19 mouse cellular contexts compared by ENCODE assay signal in the genomic region with DNA sequence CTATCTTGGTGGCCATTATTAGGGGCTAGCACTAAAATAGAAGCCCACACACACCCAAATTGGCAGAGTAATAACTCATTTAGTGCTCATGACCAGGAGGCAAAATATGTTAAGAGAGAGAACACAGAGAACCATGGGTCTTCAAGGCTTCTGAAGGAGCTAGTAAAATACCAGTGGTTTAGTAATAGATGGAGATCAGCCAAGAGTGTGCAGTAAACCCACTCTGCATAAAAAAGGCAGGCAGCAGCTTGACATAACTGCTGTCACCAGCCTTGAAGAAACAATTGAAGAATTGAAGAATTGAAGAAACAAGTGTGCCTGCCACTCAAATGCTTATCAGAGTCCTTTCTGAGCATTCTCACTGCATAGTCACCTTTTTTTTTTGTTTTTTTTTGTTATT.
A peak's percentile ranks its signal among the peaks of the same experiment; 100 is the strongest.
DNase-seq lines count a peak whose midpoint lies in the region; ATAC-seq lines count a peak whose summit lies in the region.
"Had no signal": no experiment of that assay in that cellular context is flagged by ENCODE, and none has a peak within 500 bp of the region (broad histone marks: within the 10 kb centered on the region; RNA-seq: fewer than 3 reads in every experiment).

No protein-coding gene starts in this region.

- H3K27ac ChIP-seq in hindbrain, embryonic 10.5 days = 0 out of 2 replicates have a peak overlapping the region, but pooled peaks have one; percentile 68
- no peak overlapping the region for H3K27ac ChIP-seq in hindbrain, embryonic 16.5 days (ENCODE audit: low read depth, low read length)
- H3K27ac ChIP-seq in neural tube, embryonic 12.5 days = no peak overlapping the region
- no peak overlapping the region for H3K27ac ChIP-seq in neural tube, embryonic 15.5 days (replicated peaks)
- H3K27ac ChIP-seq in forebrain, embryonic 16.5 days (ENCODE audit: low read length) = no peak overlapping the region
- H3K27ac ChIP-seq: gastrocnemius, adult 2 months; stomach, postnatal 0 days had no signal

- DNase-seq in adrenal gland, adult 2 months = peak; percentile 30
- DNase-seq in adrenal gland, postnatal 10 days = no peak
- no peak for DNase-seq in hindbrain, embryonic 10.5 days (ENCODE audit: low spot score)
- DNase-seq in gastrocnemius, postnatal 10 days = no peak
- DNase-seq: adrenal gland, adult 8-10 months; cerebellum, adult 11-12 months; cerebellum, postnatal 14 days; gastrocnemius, adult 2 months; kidney, adult 11 months; liver; liver, postnatal 0 days had no signal

- peaks cover 21% of the 10 kb centered on the region for H3K4me1 ChIP-seq in hindbrain, embryonic 10.5 days (replicated peaks)
- no peaks in the 10 kb centered on the region for H3K4me1 ChIP-seq in hindbrain, embryonic 16.5 days (ENCODE audit: control insufficient read depth, insufficient read depth, low read depth, low read length)
- peaks cover 11% of the 10 kb centered on the region for H3K4me1 ChIP-seq in neural tube, embryonic 12.5 days
- H3K4me1 ChIP-seq in neural tube, embryonic 15.5 days = peaks cover 10% of the 10 kb centered on the region
- peaks cover 15% of the 10 kb centered on the region for H3K4me1 ChIP-seq in forebrain, embryonic 16.5 days (replicated peaks; ENCODE audit: control insufficient read depth, insufficient read depth, low read length)

- no peaks in the 10 kb centered on the region for H3K36me3 ChIP-seq in hindbrain, embryonic 10.5 days
- H3K36me3 ChIP-seq in hindbrain, embryonic 16.5 days (ENCODE audit: control insufficient read depth, insufficient read depth, low read length) = no peaks in the 10 kb centered on the region
- H3K36me3 ChIP-seq in neural tube, embryonic 12.5 days = no peaks in the 10 kb centered on the region
- no peaks in the 10 kb centered on the region for H3K36me3 ChIP-seq in neural tube, embryonic 15.5 days
- H3K36me3 ChIP-seq in forebrain, embryonic 16.5 days (ENCODE audit: control insufficient read depth, insufficient read depth) = no peaks in the 10 kb centered on the region
- H3K36me3 ChIP-seq: embryonic facial prominence, embryonic 15.5 days had no signal

- no peaks in the 10 kb centered on the region for H3K27me3 ChIP-seq in hindbrain, embryonic 10.5 days (ENCODE audit: insufficient read depth, poor library complexity, severe bottlenecking)
- H3K27me3 ChIP-seq in hindbrain, embryonic 16.5 days (replicated peaks; ENCODE audit: control insufficient read depth, insufficient read depth, low read length) = no peaks in the 10 kb centered on the region
- no peaks in the 10 kb centered on the region for H3K27me3 ChIP-seq in neural tube, embryonic 12.5 days (replicated peaks)
- H3K27me3 ChIP-seq in neural tube, embryonic 15.5 days (replicated peaks) = no peaks in the 10 kb centered on the region
- H3K27me3 ChIP-seq in forebrain, embryonic 16.5 days (replicated peaks; ENCODE audit: control insufficient read depth, insufficient read depth, low read length) = no peaks in the 10 kb centered on the region
- H3K27me3 ChIP-seq: CH12.LX; embryonic facial prominence, embryonic 15.5 days had no signal

- H3K9me3 ChIP-seq in hindbrain, embryonic 10.5 days = no peaks in the 10 kb centered on the region
- H3K9me3 ChIP-seq in hindbrain, embryonic 16.5 days (ENCODE audit: control insufficient read depth, low read length) = no peaks in the 10 kb centered on the region
- H3K9me3 ChIP-seq in neural tube, embryonic 12.5 days = no peaks in the 10 kb centered on the region
- H3K9me3 ChIP-seq in neural tube, embryonic 15.5 days (replicated peaks) = no peaks in the 10 kb centered on the region
- no peaks in the 10 kb centered on the region for H3K9me3 ChIP-seq in forebrain, embryonic 16.5 days (ENCODE audit: control insufficient read depth, low read length)
- H3K9me3 ChIP-seq: embryonic facial prominence, embryonic 15.5 days had no signal

- no peak for ATAC-seq in hindbrain, embryonic 16.5 days
- peak; percentile 25; the same call in 1 of the 2 replicates for ATAC-seq in neural tube, embryonic 12.5 days (ENCODE audit: low FRiP score, low read depth)
- ATAC-seq in neural tube, embryonic 15.5 days (ENCODE audit: low FRiP score) = no peak
- peak; percentile 73 for ATAC-seq in forebrain, embryonic 16.5 days
- ATAC-seq: liver, postnatal 0 days had no signal

- no peak overlapping the region for H3K4me2 ChIP-seq in hindbrain, embryonic 16.5 days (ENCODE audit: low read length)
- H3K4me2 ChIP-seq in neural tube, embryonic 12.5 days (replicated peaks) = no peak overlapping the region
- H3K4me2 ChIP-seq in neural tube, embryonic 15.5 days = no peak overlapping the region
- no peak overlapping the region for H3K4me2 ChIP-seq in forebrain, embryonic 16.5 days (ENCODE audit: low read length)
- H3K4me2 ChIP-seq: embryonic facial prominence, embryonic 15.5 days; midbrain, embryonic 11.5 days had no signal

- no peak overlapping the region for H3K4me3 ChIP-seq in hindbrain, embryonic 10.5 days
- no peak overlapping the region for H3K4me3 ChIP-seq in hindbrain, embryonic 16.5 days (ENCODE audit: low read length)
- no peak overlapping the region for H3K4me3 ChIP-seq in neural tube, embryonic 12.5 days
- H3K4me3 ChIP-seq in neural tube, embryonic 15.5 days (replicated peaks) = no peak overlapping the region
- no peak overlapping the region for H3K4me3 ChIP-seq in forebrain, embryonic 16.5 days (replicated peaks; ENCODE audit: low read length)
- H3K4me3 ChIP-seq: embryonic facial prominence, embryonic 15.5 days; gastrocnemius, adult 2 months had no signal

- H3K9ac ChIP-seq in hindbrain, embryonic 16.5 days (ENCODE audit: low read depth, low read length) = no peak overlapping the region
- no peak overlapping the region for H3K9ac ChIP-seq in neural tube, embryonic 12.5 days
- no peak overlapping the region for H3K9ac ChIP-seq in neural tube, embryonic 15.5 days (replicated peaks)
- no peak overlapping the region for H3K9ac ChIP-seq in forebrain, embryonic 16.5 days (replicated peaks; ENCODE audit: low read depth, low read length)
- H3K9ac ChIP-seq: embryonic facial prominence, embryonic 15.5 days; liver, postnatal 0 days had no signal

Comparison
In these comparisons a context has a peak if more than half of its experiments do, and no peak if none do; other contexts are left out.
1. ATAC-seq: peak in neural tube, embryonic 12.5 days (single experiment) and forebrain, embryonic 16.5 days (single experiment); none in hindbrain, embryonic 16.5 days (single experiment) and neural tube, embryonic 15.5 days (single experiment).